Mouse (Mus musculus): Measurements from ENCODE around the gene Dennd5b.
"Not testable (repeated sequence)": the region's sequence is repeated elsewhere in the genome, so short reads cannot be mapped to it uniquely, and the experiment has no call there.

Gene Dennd5b

GRCm38 (mm10) chr6:149018431-149018830 lies 83.0 kb downstream of the Dennd5b start:
- peak; percentile 34 for DNase-seq (ENCODE audit: low read depth, low spot score)

GRCm38 (mm10) chr6:149010766-149011301 lies 90.6 kb downstream of the Dennd5b start:
- no peak for DNase-seq (ENCODE audit: low read depth, low spot score)

- no peak for DNase-seq (ENCODE audit: low read depth, low spot score)
Observed at GRCm38 (mm10) chr6:149005009-149005408, 96.5 kb downstream of the Dennd5b start.

- DNase-seq (ENCODE audit: low read depth, low spot score): no peak
Observed at GRCm38 (mm10) chr6:148994327-148994999, 107.0 kb downstream of the Dennd5b start.

GRCm38 (mm10) chr6:148993117-148994077 lies 108.1 kb downstream of the Dennd5b start:
- no peak for DNase-seq (ENCODE audit: low read depth, low spot score)

GRCm38 (mm10) chr6:148992373-148993116 lies 108.9 kb downstream of the Dennd5b start:
- DNase-seq (ENCODE audit: low read depth, low spot score): peak; percentile 77

GRCm38 (mm10) chr6:148991660-148992372 lies 109.7 kb downstream of the Dennd5b start:
- no peak for DNase-seq (ENCODE audit: low read depth, low spot score)

GRCm38 (mm10) chr6:148989792-148990491 lies 111.5 kb downstream of the Dennd5b start:
- DNase-seq (ENCODE audit: low read depth, low spot score): not testable (repeated sequence)

- no peak for DNase-seq (ENCODE audit: low read depth, low spot score)
Observed at GRCm38 (mm10) chr6:148986003-148986402, 115.5 kb downstream of the Dennd5b start.

GRCm38 (mm10) chr6:148980495-148980894 lies 121.0 kb downstream of the Dennd5b start:
- no peak for DNase-seq (ENCODE audit: low read depth, low spot score)

GRCm38 (mm10) chr6:148975096-148975495 lies 126.4 kb downstream of the Dennd5b start:
- DNase-seq (ENCODE audit: low read depth, low spot score): no peak

GRCm38 (mm10) chr6:148972891-148973290 lies 128.6 kb downstream of the Dennd5b start:
- DNase-seq (ENCODE audit: low read depth, low spot score): no peak

GRCm38 (mm10) chr6:148972059-148972848 lies 129.2 kb downstream of the Dennd5b start:
- no peak for DNase-seq (ENCODE audit: low read depth, low spot score)

GRCm38 (mm10) chr6:148971385-148971940 lies 130.0 kb downstream of the Dennd5b start:
- DNase-seq (ENCODE audit: low read depth, low spot score): no peak

GRCm38 (mm10) chr6:148961285-148961684 lies 140.2 kb downstream of the Dennd5b start:
- no peak for DNase-seq (ENCODE audit: low read depth, low spot score)

GRCm38 (mm10) chr6:148959540-148960238 lies 141.8 kb downstream of the Dennd5b start:
- DNase-seq (ENCODE audit: low read depth, low spot score): no peak

GRCm38 (mm10) chr6:148958712-148959111 lies 142.8 kb downstream of the Dennd5b start:
- DNase-seq (ENCODE audit: low read depth, low spot score): no peak

GRCm38 (mm10) chr6:148957046-148957445 lies 144.4 kb downstream of the Dennd5b start:
- DNase-seq (ENCODE audit: low read depth, low spot score): no peak

Data from WW6 (cell line).